Mouse (Mus musculus) megakaryocyte, embryonic 14.5 days (primary cell): ENCODE measurements around the gene Csmd2.

Experiments used
- FLI1 ChIP-seq: IDR thresholded peaks from 2 replicates; pipeline ENCODE4 v1.6.1; 2012; ENCODE audit warnings: low read length, inconsistent platforms, mixed read lengths
- GATA1 ChIP-seq: IDR thresholded peaks from 3 replicates; pipeline ENCODE4 v1.6.1; 2012; ENCODE audit warnings: mixed read lengths, low read length, inconsistent platforms, borderline replicate concordance

DNA sequence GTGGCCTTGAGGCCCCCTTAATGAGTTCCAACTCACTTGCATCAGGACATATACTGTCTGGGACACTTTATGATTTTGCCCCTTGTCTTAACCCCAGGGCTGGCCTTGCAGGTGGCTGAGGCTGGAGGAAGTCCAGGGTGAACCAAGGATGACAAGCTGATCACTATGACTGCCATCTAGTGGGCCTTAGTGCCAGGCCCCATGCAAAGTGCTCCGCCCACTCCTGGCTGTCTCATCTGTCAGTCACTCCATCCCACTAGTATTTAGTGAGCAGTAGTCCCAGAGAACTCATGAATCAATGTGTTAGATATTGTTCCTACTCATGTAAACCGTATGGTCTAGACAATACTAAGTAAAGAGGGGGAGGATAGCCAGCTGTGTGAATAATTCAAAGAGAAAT is 191.9 kb downstream of the Csmd2 start:
- TF ChIP-seq GATA1 (no peak), FLI1 (no peak)
